Mouse (Mus musculus) heart, embryonic 15.5 days (tissue): Measurements from ENCODE around the gene Gng13. TPM values are rescaled to one million over a fixed set of nuclear protein-coding genes. Genes with fewer than 3 reads are reported as not detected.

Experiments
- ATAC-seq: fragments of 200-750 bp; cut with Nextera tagmentation; replicated peaks from 2 replicates; pipeline ENCODE4 v1.8.0; 2017; ENCODE audit warnings: low read depth, moderate TSS enrichment; ENCODE audit not compliant: insufficient number of reproducible peaks, insufficient read depth, low FRiP score
- H3K27ac ChIP-seq: fragments of 300-500 bp; sonication (generic); 2 replicates; pipeline ENCODE4 v1.5.1; 2015; ENCODE audit warnings: mild to moderate bottlenecking, inconsistent platforms
- H3K27me3 ChIP-seq: fragments of 300-500 bp; sonication (generic); 2 replicates; pipeline ENCODE4 v1.6.1; 2015; ENCODE audit warnings: inconsistent platforms
- H3K36me3 ChIP-seq: fragments of 300-500 bp; sonication (generic); 2 replicates; pipeline ENCODE4 v1.6.1; 2015; ENCODE audit warnings: mild to moderate bottlenecking, inconsistent platforms
- H3K4me1 ChIP-seq: fragments of 300-500 bp; sonication (generic); replicated peaks from 2 replicates; pipeline ENCODE4 v1.6.1; 2015; ENCODE audit warnings: inconsistent platforms
- H3K4me2 ChIP-seq: fragments of 300-500 bp; sonication (generic); 2 replicates; pipeline ENCODE4 v1.6.1; 2015; ENCODE audit warnings: inconsistent platforms, mild to moderate bottlenecking, moderate library complexity
- H3K4me3 ChIP-seq: fragments of 300-500 bp; sonication (generic); 2 replicates; pipeline ENCODE4 v1.5.1; 2015; ENCODE audit warnings: mild to moderate bottlenecking, inconsistent platforms
- H3K9ac ChIP-seq: fragments of 300-500 bp; sonication (generic); 2 replicates; pipeline ENCODE4 v1.6.1; 2015; ENCODE audit warnings: mild to moderate bottlenecking, inconsistent platforms
- H3K9me3 ChIP-seq: fragments of 300-500 bp; sonication (generic); replicated peaks from 2 replicates; pipeline ENCODE4 v1.6.1; 2016; ENCODE audit warnings: inconsistent platforms
- WGBS: fragments of 180-500 bp; shearing (Covaris S2); methylation state at CpG from one replicate; pipeline ENCODE4 v1.1.7; 2015; ENCODE audit warnings: mixed read lengths; 5-methylcytosine and 5-hydroxymethylcytosine counted together
- microRNA-seq: library from miRNA; unstranded; fragments of <30 nt; microRNA quantifications from one replicate; pipeline ENCODE4, GENCODE M21; 2016
- polyA plus RNA-seq: library from polyadenylated mRNA; unstranded; fragments of >200 nt; fragmentation: Nextera tagmentation; extraction: Ambion mirVana; gene quantifications from 2 replicates; pipeline ENCODE4 v1.2.1, GENCODE M21; 2015

Gene Gng13
- polyA plus RNA-seq, 1 experiment from 2014 or later: 2.0 TPM

- Histone ChIP-seq H3K36me3 (no peaks in the 10 kb centered on the region), H3K9me3 (no peaks in the 10 kb centered on the region), H3K4me2 (no peak overlapping the region), H3K9ac (no peak overlapping the region), H3K27me3 (0 out of 2 replicates have a peak, but pooled peaks cover 5% of the 10 kb centered on the region), H3K4me1 (peaks cover 4% of the 10 kb centered on the region), H3K4me3 (no peak overlapping the region), H3K27ac (0 out of 2 replicates have a peak overlapping the region, but pooled peaks have one; percentile 12)
- 0 out of 2 replicates have a peak, but pooled peaks have one; percentile 37 for ATAC-seq
- WGBS: 64% methylated on average over 9 of the region's 9 CpGs
Measured at GRCm38 (mm10) chr17:25756378-25757242, 39.6 kb downstream of the Gng13 start.

GRCm38 (mm10) chr17:25757691-25758090, 40.7 kb downstream of the Gng13 start:
- 46% methylated on average over 3 of the region's 3 CpGs for WGBS
- no peak for ATAC-seq
- H3K4me3 ChIP-seq: no peak overlapping the region
- no peak overlapping the region for H3K4me2 ChIP-seq
- no peak overlapping the region for H3K9ac ChIP-seq
- H3K36me3 ChIP-seq: no peaks in the 10 kb centered on the region
- H3K27me3 ChIP-seq: 0 out of 2 replicates have a peak, but pooled peaks cover 5% of the 10 kb centered on the region
- H3K4me1 ChIP-seq: peaks cover 3% of the 10 kb centered on the region; the same call in 1 of the 2 replicates
- H3K9me3 ChIP-seq: no peaks in the 10 kb centered on the region
- H3K27ac ChIP-seq: no peak overlapping the region

- Histone ChIP-seq H3K9me3 (no peaks in the 10 kb centered on the region), H3K4me3 (no peak overlapping the region), H3K4me1 (peaks cover 3% of the 10 kb centered on the region; the same call in 1 of the 2 replicates), H3K4me2 (no peak overlapping the region), H3K36me3 (no peaks in the 10 kb centered on the region), H3K27me3 (0 out of 2 replicates have a peak, but pooled peaks cover 5% of the 10 kb centered on the region), H3K9ac (no peak overlapping the region), H3K27ac (no peak overlapping the region)
- 65% methylated on average over 8 of the region's 8 CpGs for WGBS
- ATAC-seq: no peak
Measured at GRCm38 (mm10) chr17:25760148-25760547, 43.2 kb downstream of the Gng13 start.

- WGBS: 23% methylated on average over 4 of the region's 4 CpGs
- Histone ChIP-seq H3K4me3 (no peak overlapping the region), H3K4me1 (peaks cover 3% of the 10 kb centered on the region; the same call in 1 of the 2 replicates)
Measured at GRCm38 (mm10) chr17:25761561-25761970, 44.6 kb downstream of the Gng13 start.

GRCm38 (mm10) chr17:25762591-25762990, 45.6 kb downstream of the Gng13 start:
- no peaks in the 10 kb centered on the region for H3K4me1 ChIP-seq
- ATAC-seq: no peak
- 29% methylated on average over 3 of the region's 3 CpGs for WGBS

More at GRCm38 (mm10) chr17:25761561-25761970, 44.6 kb downstream of the Gng13 start:
- Histone ChIP-seq H3K36me3 (no peaks in the 10 kb centered on the region), H3K27ac (no peak overlapping the region), H3K9me3 (no peaks in the 10 kb centered on the region), H3K27me3 (0 out of 2 replicates have a peak, but pooled peaks cover 5% of the 10 kb centered on the region), H3K9ac (no peak overlapping the region; the same call in 1 of the 2 replicates), H3K4me2 (no peak overlapping the region)
- no peak for ATAC-seq

GRCm38 (mm10) chr17:25765886-25766285, 48.9 kb downstream of the Gng13 start:
- Histone ChIP-seq H3K36me3 (no peaks in the 10 kb centered on the region), H3K4me1 (no peaks in the 10 kb centered on the region)
- WGBS: 65% methylated on average over 5 of the region's 5 CpGs

More at GRCm38 (mm10) chr17:25762591-25762990, 45.6 kb downstream of the Gng13 start:
- Histone ChIP-seq H3K9ac (no peak overlapping the region), H3K36me3 (no peaks in the 10 kb centered on the region), H3K4me3 (no peak overlapping the region), H3K9me3 (no peaks in the 10 kb centered on the region), H3K27me3 (0 out of 2 replicates have a peak, but pooled peaks cover 6% of the 10 kb centered on the region), H3K27ac (no peak overlapping the region), H3K4me2 (no peak overlapping the region)

More at GRCm38 (mm10) chr17:25765886-25766285, 48.9 kb downstream of the Gng13 start:
- Histone ChIP-seq H3K9ac (no peak overlapping the region), H3K9me3 (no peaks in the 10 kb centered on the region), H3K27ac (no peak overlapping the region), H3K4me2 (no peak overlapping the region), H3K27me3 (peaks cover 15% of the 10 kb centered on the region), H3K4me3 (no peak overlapping the region)
- ATAC-seq: no peak

Small RNA genes within 50 kb of the gene (microRNA-seq; reads per million reads assigned to microRNA genes)
- not detected for gene Gm25083

Other genes with a start within 250 kb of the Gng13 start
- gene Sstr5, start 219.9 kb upstream of the Gng13 start, polyA plus RNA-seq: 0.06 and 0.20 TPM in 2 replicates
- 0.73 and 1.5 TPM in 2 replicates for gene Sox8, start 146.5 kb upstream of the Gng13 start, polyA plus RNA-seq
- gene Lmf1, start 138.1 kb upstream of the Gng13 start, polyA plus RNA-seq: 33.0 and 34.7 TPM in 2 replicates
- 11.8 and 17.7 TPM in 2 replicates for gene Chtf18, start 10.2 kb downstream of the Gng13 start, polyA plus RNA-seq
- gene Rpusd1, start 10.5 kb downstream of the Gng13 start, polyA plus RNA-seq: 10.7 and 15.3 TPM in 2 replicates
- gene Mslnl, start 18.9 kb downstream of the Gng13 start, polyA plus RNA-seq: 0.13 TPM in 1 of 2 replicates, not detected in the other
- gene Msln, start 37.2 kb downstream of the Gng13 start, polyA plus RNA-seq: 38.7 and 42.7 TPM in 2 replicates
- 31.5 and 32.4 TPM in 2 replicates for gene Narfl, start 56.6 kb downstream of the Gng13 start, polyA plus RNA-seq
- 44.7 and 57.1 TPM in 2 replicates for gene Haghl, start 68.5 kb downstream of the Gng13 start, polyA plus RNA-seq
- gene Ccdc78, start 69.4 kb downstream of the Gng13 start, polyA plus RNA-seq: 0.13 and 0.23 TPM in 2 replicates
- 56.8 and 70.2 TPM in 2 replicates for gene Fam173a, start 75.7 kb downstream of the Gng13 start, polyA plus RNA-seq
- 0.50 TPM in 1 of 2 replicates, not detected in the other for gene AC134908.4, start 78.5 kb downstream of the Gng13 start, polyA plus RNA-seq
- gene Metrn, start 80.0 kb downstream of the Gng13 start, polyA plus RNA-seq: 21.2 and 29.2 TPM in 2 replicates
- gene Fbxl16, start 91.9 kb downstream of the Gng13 start, polyA plus RNA-seq: 0.78 and 1.2 TPM in 2 replicates
- 12.7 and 19.8 TPM in 2 replicates for gene Wdr24, start 106.5 kb downstream of the Gng13 start, polyA plus RNA-seq
- gene Jmjd8, start 111.7 kb downstream of the Gng13 start, polyA plus RNA-seq: 30.9 and 36.6 TPM in 2 replicates
- 251 and 301 TPM in 2 replicates for gene Stub1, start 116.2 kb downstream of the Gng13 start, polyA plus RNA-seq
- gene Rhbdl1, start 120.1 kb downstream of the Gng13 start, polyA plus RNA-seq: 1.4 and 1.7 TPM in 2 replicates
- 1.7 and 3.0 TPM in 2 replicates for gene Gm20683, start 124.6 kb downstream of the Gng13 start, polyA plus RNA-seq
- gene Rhot2, start 127.7 kb downstream of the Gng13 start, polyA plus RNA-seq: 24.2 and 26.1 TPM in 2 replicates
- 12.1 and 18.5 TPM in 2 replicates for gene Wdr90, start 144.3 kb downstream of the Gng13 start, polyA plus RNA-seq
- gene Mcrip2, start 151.6 kb downstream of the Gng13 start, polyA plus RNA-seq: 176 and 203 TPM in 2 replicates
- gene Mettl26, start 157.9 kb downstream of the Gng13 start, polyA plus RNA-seq: 29.3 and 35.1 TPM in 2 replicates
- 0.24 and 0.28 TPM in 2 replicates for gene Wfikkn1, start 163.7 kb downstream of the Gng13 start, polyA plus RNA-seq
- gene Rab40c, start 202.6 kb downstream of the Gng13 start, polyA plus RNA-seq: 12.1 and 18.0 TPM in 2 replicates
- gene Pigq, start 227.8 kb downstream of the Gng13 start, polyA plus RNA-seq: 52.9 and 63.0 TPM in 2 replicates
- gene Nhlrc4, start 227.8 kb downstream of the Gng13 start, polyA plus RNA-seq: 0.08 and 0.16 TPM in 2 replicates
- 0.05 TPM in 1 of 2 replicates, not detected in the other for gene A930017K11Rik, start 235.4 kb downstream of the Gng13 start, polyA plus RNA-seq